In the genomic region with DNA sequence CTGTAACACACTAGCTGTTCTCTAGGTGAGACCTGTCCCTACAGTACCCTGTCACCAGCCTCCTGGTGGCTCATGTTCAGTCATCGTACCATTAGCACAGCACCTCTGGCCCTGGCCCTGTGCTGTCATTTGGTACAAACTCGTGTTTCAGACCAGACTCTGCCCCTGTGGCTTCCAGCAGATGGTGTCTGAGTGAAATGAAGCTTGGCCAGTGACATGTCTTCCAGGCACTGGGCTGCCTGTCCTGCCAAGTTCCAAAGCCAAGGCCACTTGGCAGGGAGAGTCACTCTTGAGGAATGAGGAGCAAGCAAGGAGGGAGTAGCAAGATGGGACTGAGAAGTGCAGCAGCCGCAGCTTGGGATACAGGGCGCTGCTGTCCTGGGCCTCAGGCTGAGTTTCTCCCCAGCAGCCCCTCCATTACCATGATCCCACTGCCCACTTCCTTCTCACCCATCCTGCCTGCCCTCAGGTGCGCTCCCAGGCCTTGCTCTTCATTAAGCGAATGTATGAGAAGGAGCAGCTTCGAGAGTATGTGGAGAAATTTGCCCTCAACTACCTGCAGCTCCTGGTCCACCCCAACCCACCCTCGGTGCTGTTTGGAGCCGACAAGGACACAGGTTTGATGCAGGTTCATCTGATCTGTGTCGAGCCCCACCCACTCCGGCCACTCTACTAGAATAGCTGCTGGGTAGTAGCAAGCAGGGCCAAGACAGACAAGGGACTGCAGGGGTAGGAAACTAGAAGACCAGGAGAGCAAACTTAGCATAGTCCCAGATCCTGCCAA, we compare ENCODE assay signal across 14 mouse cellular contexts. TPM values are rescaled to one million over a fixed set of nuclear protein-coding genes. Genes with fewer than 3 reads are reported as not detected.
DNase-seq lines count a peak whose midpoint lies in the region; ATAC-seq and TF ChIP-seq lines count a peak whose summit lies in the region.
"Had no signal": no experiment of that assay in that cellular context is flagged by ENCODE, and none has a peak within 500 bp of the region (broad histone marks: within the 10 kb centered on the region; RNA-seq: fewer than 3 reads in every experiment).

No protein-coding gene starts in this region.

- DNase-seq in liver, embryonic 11.5 days (ENCODE audit: low spot score) = no peak
- DNase-seq in liver = no peak
- peak; percentile 88 for DNase-seq in adrenal gland, postnatal 14 days
- peak; percentile 75 to 89 for DNase-seq in cerebellum, adult 2 months
- peak; percentile 81 for DNase-seq in gastrocnemius, postnatal 25 days
- DNase-seq in right cerebral cortex, adult 2 months (ENCODE audit: low spot score in 2 of 2) = no peak
- no peak for DNase-seq in lung, postnatal 25 days (ENCODE audit: low spot score)
- DNase-seq: kidney, adult 8-10 months had no signal

- H3K27me3 ChIP-seq in liver, embryonic 11.5 days (replicated peaks; ENCODE audit: control insufficient read depth, insufficient read depth, low read length) = no peaks in the 10 kb centered on the region
- H3K27me3 ChIP-seq in cerebellum, adult 2 months (ENCODE audit: control insufficient read depth, insufficient read depth, low read length) = no peaks in the 10 kb centered on the region
- H3K27me3 ChIP-seq: limb, embryonic 13.5 days; lung, embryonic 15.5 days had no signal

- 88% methylated on average over 11 of the region's 11 CpGs for WGBS in liver, embryonic 11.5 days
- 54% methylated on average over 11 of the region's 11 CpGs for WGBS in cerebellum, adult 2 months

- TF ChIP-seq POLR2A in cerebellum, adult 2 months (IDR thresholded peaks at IDR 0.05; ENCODE audit: borderline replicate concordance, insufficient read depth, low read length) = no peak

- H3K4me1 ChIP-seq in liver, embryonic 11.5 days (replicated peaks; ENCODE audit: control insufficient read depth, insufficient read depth, low read length) = no peaks in the 10 kb centered on the region
- peaks cover 18% of the 10 kb centered on the region for H3K4me1 ChIP-seq in cerebellum, adult 2 months (ENCODE audit: control insufficient read depth, insufficient read depth, low read length)
- H3K4me1 ChIP-seq: forebrain, embryonic 10.5 days; limb, embryonic 13.5 days; lung, embryonic 15.5 days had no signal

- H3K4me3 ChIP-seq in liver, embryonic 11.5 days (ENCODE audit: low read depth, low read length) = no peak overlapping the region
- no peak overlapping the region for H3K4me3 ChIP-seq in cerebellum, adult 2 months (replicated peaks; ENCODE audit: insufficient read depth, low read depth, low read length)
- H3K4me3 ChIP-seq: forebrain, embryonic 10.5 days; heart, adult 2 months; limb, embryonic 13.5 days; lung, embryonic 15.5 days had no signal

- peaks cover 86% of the 10 kb centered on the region for H3K36me3 ChIP-seq in liver, embryonic 11.5 days (ENCODE audit: control insufficient read depth, insufficient read depth, low read length)

- no peak overlapping the region for H3K9ac ChIP-seq in liver, embryonic 11.5 days (ENCODE audit: low read depth, low read length)
- H3K9ac ChIP-seq: limb, embryonic 13.5 days; lung, embryonic 15.5 days had no signal

- H3K4me2 ChIP-seq in liver, embryonic 11.5 days = no peak overlapping the region
- H3K4me2 ChIP-seq: limb, embryonic 13.5 days; lung, embryonic 15.5 days had no signal

- no peak overlapping the region for H3K27ac ChIP-seq in liver, embryonic 11.5 days (ENCODE audit: low read depth, low read length)
- no peak overlapping the region for H3K27ac ChIP-seq in cerebellum, adult 2 months (ENCODE audit: insufficient read depth, low read length)
- H3K27ac ChIP-seq: forebrain, embryonic 10.5 days; heart, adult 2 months; limb, embryonic 13.5 days; lung, embryonic 15.5 days had no signal

- TF ChIP-seq CTCF in cerebellum, adult 2 months (IDR thresholded peaks at IDR 0.05; ENCODE audit: borderline replicate concordance, insufficient read depth, low read depth, low read length) = 0 out of 2 replicates have a peak, but pooled peaks have one; percentile 16

- no peaks in the 10 kb centered on the region for H3K9me3 ChIP-seq in liver, embryonic 11.5 days (ENCODE audit: control insufficient read depth, low read length)
- H3K9me3 ChIP-seq: forebrain, embryonic 10.5 days; limb, embryonic 13.5 days; lung, embryonic 15.5 days had no signal

- peak; percentile 22; the same call in 1 of the 2 replicates for ATAC-seq in liver, embryonic 11.5 days (replicated peaks; ENCODE audit: low FRiP score)

RNA-seq across cellular contexts. Expression of gene Rsph6a, which starts 8.0 kb away (rescaled TPM):
- polyA plus RNA-seq in liver, embryonic 11.5 days (2014; fragmentation: Nextera tagmentation; extraction: Ambion mirVana) = not detected in 2 replicates
- total RNA-seq in adrenal gland, postnatal 14 days (2021) = not detected in 2 replicates
- 0.10 TPM in 1 of 2 replicates, not detected in the other for polyA plus RNA-seq in cerebellum, adult 2 months (2012; rRNA removed)
- not detected for total RNA-seq in gastrocnemius, postnatal 25 days (2021)
- total RNA-seq: heart, adult 2 months; heart, postnatal 25 days had no signal
- polyA plus RNA-seq: forebrain, embryonic 10.5 days; limb, embryonic 13.5 days; lung, embryonic 15.5 days had no signal

RNA-seq across cellular contexts. Expression of gene Sympk, which starts 22.3 kb away (rescaled TPM):
- 26.3 and 28.4 TPM in 2 replicates for polyA plus RNA-seq in liver, embryonic 11.5 days (2014; fragmentation: Nextera tagmentation; extraction: Ambion mirVana)
- total RNA-seq in adrenal gland, postnatal 14 days (2021) = 83.7 and 84.3 TPM in 2 replicates
- polyA plus RNA-seq in cerebellum, adult 2 months (2012; rRNA removed) = 112 and 113 TPM in 2 replicates
- total RNA-seq in gastrocnemius, postnatal 25 days (2021) = 10 to 100 TPM; 56.6 to 59.4 TPM

RNA-seq across cellular contexts. Expression of gene Foxa3, which starts 23.1 kb away (rescaled TPM):
- polyA plus RNA-seq in liver, embryonic 11.5 days (2014; fragmentation: Nextera tagmentation; extraction: Ambion mirVana) = 29.7 and 32.0 TPM in 2 replicates
- total RNA-seq in adrenal gland, postnatal 14 days (2021) = 0.34 and 6.8 TPM in 2 replicates
- not detected in 2 replicates for polyA plus RNA-seq in cerebellum, adult 2 months (2012; rRNA removed)
- total RNA-seq in gastrocnemius, postnatal 25 days (2021) = not detected
- total RNA-seq: heart, adult 2 months; heart, postnatal 25 days; layer of hippocampus, postnatal 10 days had no signal
- polyA plus RNA-seq: forebrain, embryonic 10.5 days had no signal

RNA-seq across cellular contexts. Expression of gene Dmwd, which starts 29.5 kb away (rescaled TPM):
- polyA plus RNA-seq in liver, embryonic 11.5 days (2014; fragmentation: Nextera tagmentation; extraction: Ambion mirVana) = 10.2 and 12.8 TPM in 2 replicates
- total RNA-seq in adrenal gland, postnatal 14 days (2021) = 45.7 and 47.7 TPM in 2 replicates
- polyA plus RNA-seq in cerebellum, adult 2 months (2012; rRNA removed) = 116 and 117 TPM in 2 replicates
- total RNA-seq in gastrocnemius, postnatal 25 days (2021) = 10 to 100 TPM; 22.4 to 22.7 TPM

RNA-seq across cellular contexts. Expression of gene Dmpk, which starts 37.2 kb away (rescaled TPM):
- 12.4 and 13.9 TPM in 2 replicates for polyA plus RNA-seq in liver, embryonic 11.5 days (2014; fragmentation: Nextera tagmentation; extraction: Ambion mirVana)
- total RNA-seq in adrenal gland, postnatal 14 days (2021) = 64.2 and 65.6 TPM in 2 replicates
- polyA plus RNA-seq in cerebellum, adult 2 months (2012; rRNA removed) = 38.9 and 40.1 TPM in 2 replicates
- total RNA-seq in gastrocnemius, postnatal 25 days (2021) = 100 to 1,000 TPM; 315 to 350 TPM

Comparison
In these comparisons a context has a peak if more than half of its experiments do, and no peak if none do; other contexts are left out.
1. DNase-seq: peak in adrenal gland, postnatal 14 days (single experiment), cerebellum, adult 2 months (2 of 2) and gastrocnemius, postnatal 25 days (single experiment); none in liver, embryonic 11.5 days (single experiment), liver (single experiment), right cerebral cortex, adult 2 months (0 of 2) and lung, postnatal 25 days (single experiment).